ENCODE assay signal across 9 mouse cellular contexts in the genomic region with DNA sequence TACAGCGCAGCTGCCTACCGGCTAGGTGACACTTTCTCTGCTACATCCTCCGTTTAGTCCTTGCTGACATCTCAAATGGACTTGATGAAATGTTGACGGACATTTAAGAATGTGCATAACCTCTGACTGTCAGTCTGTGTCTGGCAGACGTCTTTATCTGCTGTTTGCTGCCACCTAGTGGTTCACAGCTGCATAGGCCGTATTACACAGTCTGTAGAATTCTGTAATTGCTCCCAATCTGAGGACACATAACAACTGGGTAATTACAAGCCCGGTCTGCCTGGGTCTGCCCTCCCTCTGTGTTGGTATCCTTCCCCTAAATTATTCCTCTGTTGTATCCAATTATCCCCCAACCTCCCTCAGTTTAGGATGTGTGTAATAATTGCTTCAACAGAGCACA. TPM values are rescaled to one million over a fixed set of nuclear protein-coding genes. Genes with fewer than 3 reads are reported as not detected.
DNase-seq lines count a peak whose midpoint lies in the region; ATAC-seq and TF ChIP-seq lines count a peak whose summit lies in the region.
"Had no signal": no experiment of that assay in that cellular context is flagged by ENCODE, and none has a peak within 500 bp of the region (broad histone marks: within the 10 kb centered on the region; RNA-seq: fewer than 3 reads in every experiment).

No protein-coding gene starts in this region.

- ATAC-seq in granulocyte monocyte progenitor cell, adult 5-6 weeks (replicated peaks; ENCODE audit: poor library complexity, severe bottlenecking): peak; percentile 77
- 0 out of 2 replicates have a peak, but pooled peaks have one; percentile 46 for ATAC-seq in kidney, embryonic 15.5 days (replicated peaks; ENCODE audit: low FRiP score)
- ATAC-seq in limb, embryonic 14.5 days (ENCODE audit: low FRiP score, low read depth): no peak
- ATAC-seq in neural tube, embryonic 15.5 days (ENCODE audit: low FRiP score): peak; percentile 77; the same call in 1 of the 2 replicates

- no peaks in the 10 kb centered on the region for H3K36me3 ChIP-seq in kidney, embryonic 15.5 days
- no peaks in the 10 kb centered on the region for H3K36me3 ChIP-seq in limb, embryonic 14.5 days (ENCODE audit: control insufficient read depth, insufficient read depth, low read length)
- no peaks in the 10 kb centered on the region for H3K36me3 ChIP-seq in neural tube, embryonic 15.5 days

- 6% methylated on average over 7 of the region's 7 CpGs for WGBS in kidney, embryonic 15.5 days
- 10% methylated on average over 7 of the region's 7 CpGs for WGBS in limb, embryonic 14.5 days
- 11% methylated on average over 7 of the region's 7 CpGs for WGBS in neural tube, embryonic 15.5 days

- peaks cover 39% of the 10 kb centered on the region for H3K27me3 ChIP-seq in kidney, embryonic 15.5 days
- H3K27me3 ChIP-seq in limb, embryonic 14.5 days (ENCODE audit: control insufficient read depth, insufficient read depth, low read length): no peaks in the 10 kb centered on the region
- 0 out of 2 replicates have a peak, but pooled peaks cover 3% of the 10 kb centered on the region for H3K27me3 ChIP-seq in neural tube, embryonic 15.5 days (replicated peaks)

- peak; percentile 78 for DNase-seq in CD4-positive, CD25-positive, alpha-beta regulatory T cell, adult 2 months (ENCODE audit: low read depth, low spot score)
- peak; percentile 41 to 46 for DNase-seq in adrenal gland, adult 18-20 months (ENCODE audit: low spot score in 2 of 2)
- DNase-seq in embryo, embryonic 10.5 days (ENCODE audit: low spot score): peak; percentile 84
- DNase-seq in limb, embryonic 14.5 days (ENCODE audit: low spot score): peak; percentile 69
- peak; percentile 18 to 36 for DNase-seq in thymus, adult 18-20 months

- TF ChIP-seq POLR2A in limb, embryonic 14.5 days (IDR thresholded peaks at IDR 0.05; ENCODE audit: borderline replicate concordance, extremely low read depth, insufficient read depth, insufficient read length): no peak

- no peaks in the 10 kb centered on the region for H3K9me3 ChIP-seq in kidney, embryonic 15.5 days (replicated peaks)
- no peaks in the 10 kb centered on the region for H3K9me3 ChIP-seq in limb, embryonic 14.5 days (ENCODE audit: control insufficient read depth, low read length)
- H3K9me3 ChIP-seq in neural tube, embryonic 15.5 days (replicated peaks): no peaks in the 10 kb centered on the region; the same call in 1 of the 2 replicates

- no peak overlapping the region for H3K4me3 ChIP-seq in kidney, embryonic 15.5 days (replicated peaks)
- no peak overlapping the region for H3K4me3 ChIP-seq in limb, embryonic 14.5 days (replicated peaks; ENCODE audit: low read length)
- H3K4me3 ChIP-seq in neural tube, embryonic 15.5 days (replicated peaks): no peak overlapping the region

- H3K27ac ChIP-seq in kidney, embryonic 15.5 days: no peak overlapping the region
- H3K27ac ChIP-seq in limb, embryonic 14.5 days (replicated peaks; ENCODE audit: low read depth, low read length): no peak overlapping the region
- no peak overlapping the region for H3K27ac ChIP-seq in neural tube, embryonic 15.5 days (replicated peaks)

- no peak overlapping the region for H3K4me2 ChIP-seq in kidney, embryonic 15.5 days
- no peak overlapping the region for H3K4me2 ChIP-seq in limb, embryonic 14.5 days (replicated peaks; ENCODE audit: low read depth, low read length, severe bottlenecking)
- no peak overlapping the region for H3K4me2 ChIP-seq in neural tube, embryonic 15.5 days

- H3K4me1 ChIP-seq in kidney, embryonic 15.5 days: peaks cover 4% of the 10 kb centered on the region; the same call in 1 of the 2 replicates
- no peaks in the 10 kb centered on the region for H3K4me1 ChIP-seq in limb, embryonic 14.5 days (ENCODE audit: control insufficient read depth, insufficient read depth, low read length)
- 0 out of 2 replicates have a peak, but pooled peaks cover 7% of the 10 kb centered on the region for H3K4me1 ChIP-seq in neural tube, embryonic 15.5 days

- no peak overlapping the region for H3K9ac ChIP-seq in kidney, embryonic 15.5 days
- no peak overlapping the region for H3K9ac ChIP-seq in limb, embryonic 14.5 days (ENCODE audit: low read depth, low read length, severe bottlenecking)
- no peak overlapping the region for H3K9ac ChIP-seq in neural tube, embryonic 15.5 days (replicated peaks)

RNA-seq across cellular contexts. Expression of a gene that starts 31.0 kb away (rescaled TPM):
- not detected for total RNA-seq in adrenal gland, adult 18-20 months (2021)
- not detected in 2 replicates for total RNA-seq in granulocyte monocyte progenitor cell, adult 5-6 weeks (2014; fragmentation: Nextera tagmentation)
- not detected in 2 replicates for total RNA-seq in granulocyte monocyte progenitor cell, adult 5-6 weeks (2017)
- polyA plus RNA-seq in kidney, embryonic 15.5 days (2015; fragmentation: Nextera tagmentation; extraction: Ambion mirVana): not detected in 2 replicates
- not detected in 2 replicates for polyA plus RNA-seq in limb, embryonic 14.5 days (2012; rRNA removed)
- not detected in 2 replicates for polyA plus RNA-seq in limb, embryonic 14.5 days (2014; fragmentation: Nextera tagmentation; extraction: Ambion mirVana)
- not detected in 2 replicates for polyA plus RNA-seq in neural tube, embryonic 15.5 days (2015; fragmentation: Nextera tagmentation; extraction: Ambion mirVana)
- total RNA-seq: gastrocnemius, postnatal 4 days had no signal

Comparison
In these comparisons a context has a peak if more than half of its experiments do, and no peak if none do; other contexts are left out.
1. DNase-seq: peak in every context shown above with its lines; median percentile 84 in embryo, embryonic 10.5 days; 78 in CD4-positive, CD25-positive, alpha-beta regulatory T cell, adult 2 months; 69 in limb, embryonic 14.5 days; 44 in adrenal gland, adult 18-20 months; 27 in thymus, adult 18-20 months.